Mouse (Mus musculus) adrenal gland, postnatal 4 days (tissue): Measurements from ENCODE around the gene Evl. TPM values are rescaled to one million over a fixed set of nuclear protein-coding genes. Genes with fewer than 3 reads are reported as not detected.
A peak's percentile ranks its signal among the peaks of the same experiment; 100 is the strongest.

Source experiments
- DNase-seq, 2 experiments: peaks; one replicate each; pipeline ENCODE4 v3.0.0; 2021 to 2022; ENCODE audit warnings: low spot score in 2 of 2, mixed read lengths in 2 of 2
- total RNA-seq, 2 experiments: library from RNA; stranded (reverse); gene quantifications; 2 replicates each; pipeline ENCODE4 v1.2.3; 2021

Evl gene
- total RNA-seq, 2 experiments from 2014 or later: 123 to 135 TPM

DNA sequence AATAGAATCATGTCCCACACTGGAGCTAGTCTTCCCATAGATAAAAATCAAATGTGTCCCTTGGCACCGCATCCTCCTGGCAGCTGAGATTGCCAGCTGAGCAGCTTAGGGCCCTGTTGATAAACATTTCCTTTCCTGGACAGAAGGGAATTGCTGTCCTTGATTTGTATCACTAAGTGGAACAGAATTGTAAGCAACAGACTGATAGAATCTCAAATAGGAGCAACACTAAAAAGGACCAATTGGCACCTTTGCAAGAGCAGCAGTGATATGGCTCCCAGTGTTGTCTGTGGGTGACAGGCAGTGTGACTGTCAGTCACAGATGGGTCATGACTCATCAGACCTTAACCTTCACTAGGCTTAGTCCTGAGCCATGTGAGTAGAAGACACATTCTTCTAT lies 29.3 kb downstream of the Evl start:
- no peak for DNase-seq

DNA sequence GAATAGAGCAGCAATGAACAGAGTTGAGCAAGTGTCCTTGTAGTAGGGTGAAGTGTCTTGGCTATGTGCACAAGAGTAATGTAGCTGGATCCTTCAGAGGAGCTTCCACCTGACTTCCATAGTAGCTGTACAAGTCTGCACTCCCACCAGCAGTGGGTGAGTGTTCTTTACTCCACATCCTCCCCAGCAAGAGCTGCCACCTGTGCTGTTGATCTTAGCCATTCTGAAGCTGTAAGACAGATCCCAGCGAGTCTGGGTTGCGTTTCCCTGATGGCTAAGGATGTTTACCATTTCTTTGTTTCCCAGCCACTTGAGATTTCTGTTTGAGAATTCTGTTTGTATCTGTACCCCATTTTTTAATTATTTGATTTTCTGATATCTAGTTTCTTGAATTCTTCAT lies 35.6 kb downstream of the Evl start:
- no peak for DNase-seq

DNA sequence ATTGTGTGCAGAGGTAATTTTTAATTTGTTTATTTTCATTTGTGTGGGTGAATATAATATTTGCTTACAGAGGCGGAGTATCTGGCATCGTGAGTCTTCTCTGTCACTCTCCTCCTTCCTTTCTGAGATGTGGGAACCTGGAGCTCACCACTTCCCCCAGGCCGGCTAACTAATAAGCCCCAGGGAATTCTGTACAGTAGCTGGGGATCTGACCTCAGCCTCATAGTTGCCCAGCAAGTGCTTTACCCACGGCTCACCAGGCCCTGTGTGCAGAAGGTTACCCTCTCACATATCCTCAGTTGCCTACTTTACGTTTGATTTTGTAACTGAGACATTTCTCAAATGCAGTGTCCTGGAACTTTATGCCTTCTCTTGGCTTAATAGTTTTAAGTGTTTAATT lies 37.1 kb downstream of the Evl start:
- no peak for DNase-seq

DNA sequence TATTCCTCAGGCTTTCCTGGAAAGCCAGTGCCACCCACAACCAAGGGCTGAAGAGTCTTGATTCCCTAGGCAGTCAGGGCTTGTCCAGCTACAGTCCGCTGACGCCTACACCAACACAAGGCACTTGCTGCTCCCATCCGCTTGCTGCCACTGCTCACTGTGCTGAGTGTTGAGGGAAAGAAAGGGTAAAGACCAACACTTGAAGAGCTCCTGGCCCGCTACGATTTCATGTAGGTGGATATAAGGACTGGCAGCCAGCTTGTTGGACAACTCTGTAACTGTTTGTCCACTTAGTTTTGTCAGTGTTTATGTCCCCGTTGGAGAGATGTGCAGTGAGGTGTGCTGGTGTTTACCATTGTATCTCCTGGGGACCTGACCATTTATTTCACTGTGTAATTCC lies 38.3 kb downstream of the Evl start:
- DNase-seq: no peak

DNA sequence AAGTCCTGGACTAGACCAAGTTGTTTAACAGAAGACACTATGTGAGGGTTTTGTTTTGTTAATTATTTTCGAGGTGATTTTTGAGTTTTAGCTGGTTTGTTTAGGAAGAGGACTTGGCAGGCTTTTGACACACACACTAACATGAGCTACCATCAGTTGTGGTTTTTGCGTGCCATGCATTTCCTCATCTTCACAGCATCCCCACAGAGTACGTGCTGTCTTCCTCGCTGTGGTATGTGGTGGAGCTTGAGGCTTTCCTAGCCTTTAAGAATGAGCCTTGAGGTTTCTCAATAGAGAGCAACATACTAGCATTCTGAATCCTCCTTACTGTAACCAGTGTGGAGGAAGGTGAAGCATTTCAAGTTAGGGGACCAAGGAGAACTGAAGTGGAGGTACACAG lies 46.3 kb downstream of the Evl start:
- DNase-seq: no peak

DNA sequence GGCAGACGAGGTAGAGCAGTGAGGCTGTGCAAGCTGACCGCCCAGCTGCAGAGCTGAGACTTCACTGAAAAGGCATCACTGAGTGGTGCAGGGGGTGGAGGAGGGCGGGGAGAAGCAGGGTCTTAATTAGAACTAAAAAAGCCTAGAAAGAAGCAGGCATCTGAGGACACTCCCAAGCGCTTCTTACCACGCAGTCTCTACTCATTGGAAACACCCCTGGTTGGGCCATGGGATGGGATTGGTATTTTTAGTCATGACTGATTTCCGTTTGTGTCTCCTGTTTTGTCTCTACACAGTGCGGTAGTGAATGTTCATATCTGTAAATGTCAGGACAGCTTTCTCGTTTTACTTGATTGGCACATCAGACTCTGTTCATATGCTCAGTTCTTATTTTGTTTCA lies 46.8 kb downstream of the Evl start:
- DNase-seq: no peak

DNA sequence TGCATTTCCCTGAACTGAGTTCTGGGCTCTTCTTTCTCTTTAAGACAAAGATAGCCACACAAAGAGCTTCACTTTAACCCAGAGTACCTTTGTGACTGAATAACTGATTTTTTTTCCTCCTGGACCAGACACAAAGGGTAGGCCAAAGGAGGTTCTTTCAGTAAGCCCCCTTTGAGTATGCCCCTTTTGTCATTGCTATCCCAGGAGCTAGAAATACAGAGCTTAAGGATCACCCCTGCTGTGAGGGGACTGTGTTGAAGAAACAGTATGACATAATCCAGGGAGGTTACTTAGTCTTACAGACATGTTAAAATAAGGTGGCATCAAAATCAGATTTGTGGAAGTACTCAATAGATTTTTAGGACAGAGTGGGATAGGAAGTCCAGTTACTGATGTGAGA lies 50.0 kb downstream of the Evl start:
- DNase-seq: no peak

DNA sequence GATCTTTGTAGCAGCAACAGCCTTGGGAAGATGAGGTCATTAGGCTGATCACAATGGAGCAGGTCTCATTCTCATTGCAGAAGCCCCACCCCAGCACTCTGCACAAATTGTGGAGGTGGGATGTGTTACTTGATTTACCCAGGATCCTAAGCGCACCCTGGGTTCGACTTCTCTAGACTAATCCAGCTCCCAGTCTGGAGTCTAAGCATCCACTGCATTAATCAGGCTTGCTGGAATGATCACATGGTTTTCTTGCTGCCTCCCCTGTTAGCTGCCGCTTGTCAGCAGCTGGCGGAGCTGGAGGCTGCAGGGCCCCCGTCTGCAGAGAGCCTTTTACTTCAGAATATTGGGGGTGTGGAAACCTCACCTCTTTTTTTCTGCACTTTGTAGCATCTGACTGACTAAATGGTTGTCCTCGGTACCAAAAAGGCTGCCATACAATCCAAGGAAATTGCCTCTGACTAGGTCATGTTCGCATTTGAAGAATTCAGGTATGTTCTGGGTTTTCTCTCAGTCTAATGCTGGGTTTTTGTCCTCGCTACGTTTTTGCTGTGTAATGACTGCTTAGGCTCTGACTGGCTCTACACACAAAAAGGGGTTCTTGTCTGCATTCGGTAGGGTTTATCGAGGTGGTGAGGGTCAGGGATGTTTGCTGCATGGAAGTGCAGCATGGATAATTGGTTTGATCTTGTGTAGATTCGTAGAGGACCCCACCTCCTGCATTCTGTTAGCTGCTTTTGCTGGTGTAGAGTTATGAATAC lies 51.2 kb downstream of the Evl start:
- DNase-seq: no peak

DNA sequence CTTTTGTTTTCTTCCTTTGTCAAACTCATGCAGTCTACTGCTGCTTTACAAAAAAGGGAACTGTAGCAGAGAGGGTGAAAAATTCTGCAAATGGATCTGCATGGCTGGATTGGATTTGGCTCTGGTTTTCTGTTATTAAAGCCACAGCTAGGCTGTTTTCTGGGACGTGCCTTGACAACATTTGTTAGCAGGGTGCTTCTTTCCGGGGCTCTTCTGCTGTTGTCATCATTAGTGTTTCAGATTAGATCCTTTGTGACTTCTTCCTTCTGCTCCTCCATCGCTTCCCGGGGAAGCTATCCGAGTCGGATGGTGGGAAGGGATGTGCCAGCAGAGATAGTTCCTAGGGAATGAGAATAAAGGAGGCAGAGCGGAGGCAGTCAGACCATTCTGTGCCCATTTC lies 51.8 kb downstream of the Evl start:
- no peak for DNase-seq

DNA sequence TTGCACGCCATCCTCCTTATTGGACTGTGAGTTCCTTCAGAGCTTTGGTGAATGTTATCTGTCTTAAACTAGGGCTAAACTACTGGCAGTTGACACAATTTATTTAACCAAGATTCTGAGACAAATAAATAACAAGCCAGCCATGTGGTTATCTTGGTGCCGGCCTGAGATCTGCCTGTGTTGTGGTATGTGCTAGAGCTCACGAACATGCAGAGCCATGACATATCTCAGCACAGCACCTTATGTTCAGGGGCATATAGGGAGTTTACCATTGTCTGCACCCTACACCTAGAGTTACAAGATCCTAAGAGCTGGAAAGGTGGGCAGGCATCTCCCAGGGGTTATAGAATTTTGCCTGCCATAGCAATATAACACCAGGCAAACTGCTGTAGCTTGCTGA lies 54.9 kb downstream of the Evl start:
- no peak for DNase-seq

DNA sequence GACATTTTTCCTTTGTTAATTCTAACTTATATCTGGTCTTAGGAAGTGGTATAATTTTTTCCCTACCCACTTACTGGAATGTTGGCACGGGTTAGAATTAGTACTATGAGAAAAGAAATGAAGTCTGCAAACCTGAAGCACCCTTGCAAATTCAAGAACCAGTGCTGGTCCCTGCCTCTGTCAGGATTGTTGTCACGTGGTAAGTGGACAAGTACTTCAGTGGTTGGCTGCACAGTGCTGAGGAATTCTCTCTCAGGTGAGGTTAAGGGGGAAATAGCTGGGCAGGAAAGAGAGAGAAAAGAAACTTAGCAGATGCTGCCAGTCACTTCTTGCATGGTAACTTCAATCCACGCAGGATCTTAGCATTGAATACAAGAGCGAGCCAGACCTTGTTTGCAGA lies 55.7 kb downstream of the Evl start:
- no peak for DNase-seq

DNA sequence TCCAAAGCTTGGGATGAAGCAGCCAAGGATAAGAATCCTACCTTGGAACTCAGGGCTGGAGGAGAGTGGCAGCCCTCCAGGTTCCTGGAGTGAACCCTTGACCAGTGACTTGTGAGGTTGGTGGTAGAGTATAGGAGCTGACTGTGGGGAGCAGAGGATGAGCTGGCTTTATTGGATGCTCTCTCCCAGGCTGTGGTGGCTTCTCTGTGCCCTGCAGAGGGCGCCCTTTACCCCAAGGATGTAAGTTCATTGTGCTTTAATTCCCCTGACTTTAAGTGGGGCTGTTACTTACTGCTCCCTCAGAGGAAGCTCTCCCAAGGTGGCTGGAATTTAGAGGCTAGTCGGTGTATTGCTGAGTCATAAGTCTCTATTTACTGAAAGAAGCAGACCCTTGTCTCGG lies 58.6 kb downstream of the Evl start:
- peak; percentile 24 to 33 for DNase-seq

DNA sequence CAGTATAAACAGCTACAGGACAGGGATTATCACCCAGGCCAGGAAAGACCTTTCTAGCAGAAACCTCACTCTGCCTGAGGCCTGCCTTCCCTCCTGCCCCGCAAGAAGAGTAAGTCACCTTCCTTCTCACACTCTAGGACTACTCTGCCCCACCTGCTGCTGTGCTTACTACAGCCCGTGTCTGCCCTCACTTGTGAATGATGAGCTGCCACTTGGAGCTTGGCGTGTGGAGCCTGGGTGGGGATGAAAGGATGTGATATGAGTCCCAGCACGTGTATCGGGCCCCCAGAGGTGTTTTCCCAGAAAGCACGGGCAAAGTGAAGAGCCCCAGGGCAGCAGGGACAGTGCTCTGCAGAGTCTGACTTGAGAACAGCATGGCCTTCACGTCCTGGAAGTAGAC lies 63.0 kb downstream of the Evl start:
- DNase-seq: no peak

DNA sequence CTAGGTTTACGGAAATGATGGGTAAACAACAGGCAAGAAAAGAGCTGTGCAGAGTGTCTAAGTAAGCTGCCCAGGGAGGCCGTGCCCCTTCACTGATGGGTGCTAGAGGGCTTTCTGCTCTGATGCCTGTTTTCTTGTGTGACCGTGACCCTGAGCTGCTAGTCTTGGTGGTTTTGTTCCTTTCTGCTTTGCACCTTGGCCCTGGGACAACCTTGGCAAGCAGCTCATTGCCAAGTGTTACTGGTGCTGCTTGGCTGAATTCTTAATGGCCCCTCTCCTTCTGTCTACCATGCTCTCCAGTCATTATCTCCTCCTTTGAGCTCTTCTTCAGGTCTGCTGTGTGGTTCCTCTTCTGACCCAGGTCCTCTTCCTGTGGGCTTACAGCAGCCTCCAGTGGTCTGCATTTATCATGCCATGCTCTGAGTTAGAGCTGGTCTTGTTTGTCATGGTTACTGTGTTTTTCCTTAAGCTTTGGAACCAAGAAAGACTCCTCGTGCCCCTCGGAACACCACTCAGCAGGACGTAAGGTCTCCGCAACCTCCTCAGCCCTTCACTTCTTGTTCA lies 65.4 kb downstream of the Evl start:
- DNase-seq: no peak

DNA sequence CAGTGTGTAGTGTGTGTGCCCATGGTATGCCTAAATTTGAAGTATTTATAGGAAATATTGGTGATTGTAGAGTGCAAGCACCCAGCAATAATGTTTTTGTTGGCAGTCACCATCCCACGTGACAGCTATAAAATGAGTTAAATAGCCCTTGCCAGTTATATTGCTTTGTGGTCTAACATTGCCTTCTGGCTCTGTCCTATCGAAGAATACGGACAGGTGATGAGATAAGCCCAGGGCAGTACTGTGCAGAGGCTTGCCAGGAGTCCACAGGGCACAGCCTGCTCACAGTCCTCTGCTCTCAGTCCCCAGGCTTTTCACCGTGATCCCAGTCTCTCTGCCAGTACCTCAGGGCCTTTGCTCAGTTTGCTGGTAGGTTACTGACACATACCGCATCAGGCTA lies 67.9 kb downstream of the Evl start:
- DNase-seq: no peak

DNA sequence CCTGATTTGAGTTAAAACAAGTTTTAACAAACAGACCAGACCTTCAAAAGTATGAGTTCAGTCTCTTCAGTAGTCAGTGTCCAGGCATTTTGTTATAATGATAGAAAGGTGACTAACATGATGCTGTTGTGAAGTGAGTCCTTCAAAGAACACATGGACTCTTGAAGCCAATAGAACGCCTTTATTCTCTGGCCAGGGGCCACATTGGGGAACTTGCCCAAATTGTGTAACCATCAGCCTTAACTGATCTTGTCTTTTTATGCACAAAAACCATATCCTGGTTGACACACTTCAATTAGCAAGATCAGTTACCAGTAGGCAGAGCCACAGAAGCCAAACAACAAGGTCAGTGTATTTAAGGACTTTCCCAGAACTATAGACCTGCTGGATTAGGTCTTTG lies 75.0 kb downstream of the Evl start:
- no peak for DNase-seq

DNA sequence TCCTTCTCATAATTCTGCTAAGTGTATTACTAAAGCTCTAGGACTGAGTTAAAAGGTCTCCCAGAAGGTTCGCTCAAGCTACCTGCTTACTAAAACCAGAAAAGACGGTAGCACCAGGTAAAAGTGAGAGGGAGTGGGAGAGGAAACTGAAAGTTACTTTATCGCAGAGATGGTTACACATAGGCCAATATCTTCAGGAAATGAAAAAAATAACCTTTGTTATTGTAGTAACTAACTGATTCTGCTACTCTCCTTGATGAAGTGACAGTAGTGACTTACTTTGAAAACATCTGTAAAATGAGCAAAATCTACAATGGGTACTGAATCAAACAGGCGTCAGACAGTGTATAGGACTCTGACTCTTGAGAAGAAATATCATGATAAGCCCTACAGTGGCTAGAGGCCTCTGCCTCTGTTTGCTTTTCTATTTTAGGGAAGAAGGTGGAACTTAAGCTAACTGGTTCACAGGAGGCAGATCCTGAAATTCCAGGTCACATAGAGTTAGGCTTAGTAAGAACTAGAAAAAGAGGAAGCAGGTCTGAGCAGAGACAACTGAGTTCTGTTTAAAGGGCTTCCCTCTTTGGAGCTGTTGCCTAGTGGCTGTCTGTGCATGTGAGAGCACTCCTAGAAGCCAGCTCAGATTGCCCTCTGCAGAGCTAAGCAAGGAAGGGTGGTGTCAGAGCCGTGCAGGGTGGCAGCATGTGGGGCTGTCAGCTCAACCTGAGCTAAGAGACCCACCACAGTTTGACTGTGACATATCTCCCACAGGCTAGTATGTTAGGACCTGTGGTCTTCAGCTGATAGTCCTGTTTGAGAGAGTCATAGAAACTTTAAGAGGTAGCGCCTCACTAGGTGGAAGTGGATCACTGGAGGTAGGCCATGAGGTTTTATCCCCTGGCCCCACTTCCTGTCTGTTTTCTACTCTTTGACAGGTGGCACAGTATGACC lies 76.5 kb downstream of the Evl start:
- no peak for DNase-seq

DNA sequence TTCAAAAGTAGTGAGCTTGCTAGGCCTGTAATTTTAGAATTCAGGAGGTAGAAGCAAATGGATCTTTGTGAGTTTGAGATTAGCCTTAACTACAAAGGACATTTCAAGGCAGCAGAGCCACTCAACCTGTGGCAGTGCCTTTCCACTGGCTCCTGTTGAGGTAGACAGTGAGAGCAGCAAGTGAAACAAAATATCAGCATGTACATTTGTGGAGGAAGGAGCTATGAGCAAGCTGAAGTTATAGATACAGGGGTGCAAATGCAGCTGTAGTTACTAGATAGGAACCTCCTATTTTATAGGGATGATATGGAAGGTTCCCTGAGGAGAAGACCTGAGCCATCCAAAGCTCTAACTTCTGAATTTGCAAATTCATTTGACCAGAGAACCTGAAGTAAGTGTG lies 78.0 kb downstream of the Evl start:
- DNase-seq: no peak

DNA sequence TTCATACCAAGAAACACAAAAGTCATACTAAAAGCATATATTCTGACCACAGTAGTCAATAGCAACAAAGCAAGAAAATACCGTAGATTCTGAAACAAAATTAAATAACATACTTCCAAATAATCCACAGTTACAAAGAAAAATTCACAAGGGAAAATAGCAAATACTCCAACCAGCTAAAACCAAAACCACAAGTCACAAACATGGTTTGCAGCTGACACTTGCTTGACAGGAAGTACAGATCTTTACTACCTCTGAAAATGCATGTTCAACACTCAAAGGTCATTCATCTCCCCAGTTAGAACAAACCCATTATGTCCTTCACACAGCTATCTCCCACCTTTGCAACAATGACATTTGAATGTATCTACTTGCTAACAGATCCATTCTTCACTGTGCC lies 79.5 kb downstream of the Evl start:
- DNase-seq: no peak

DNA sequence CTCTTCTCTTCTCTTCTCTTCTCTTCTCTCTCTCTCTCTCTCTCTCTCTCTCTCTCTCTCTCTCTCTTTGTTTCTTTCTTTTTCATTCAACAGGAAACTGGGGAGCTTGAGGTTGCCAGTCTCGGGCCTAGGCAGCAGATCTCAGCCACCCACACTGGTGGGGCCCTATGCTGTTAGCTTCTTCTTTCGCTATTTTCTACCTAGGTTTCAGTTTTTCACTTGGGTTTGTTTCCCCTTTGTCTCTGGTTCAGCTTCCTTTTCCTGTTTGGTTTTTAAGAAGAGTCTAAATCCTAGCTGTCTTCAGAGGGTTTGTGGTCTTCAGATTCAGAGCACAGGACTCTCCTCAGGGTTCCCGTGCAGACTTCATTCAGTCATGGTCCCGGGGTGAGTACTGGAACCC lies 81.0 kb downstream of the Evl start:
- DNase-seq: no peak

DNA sequence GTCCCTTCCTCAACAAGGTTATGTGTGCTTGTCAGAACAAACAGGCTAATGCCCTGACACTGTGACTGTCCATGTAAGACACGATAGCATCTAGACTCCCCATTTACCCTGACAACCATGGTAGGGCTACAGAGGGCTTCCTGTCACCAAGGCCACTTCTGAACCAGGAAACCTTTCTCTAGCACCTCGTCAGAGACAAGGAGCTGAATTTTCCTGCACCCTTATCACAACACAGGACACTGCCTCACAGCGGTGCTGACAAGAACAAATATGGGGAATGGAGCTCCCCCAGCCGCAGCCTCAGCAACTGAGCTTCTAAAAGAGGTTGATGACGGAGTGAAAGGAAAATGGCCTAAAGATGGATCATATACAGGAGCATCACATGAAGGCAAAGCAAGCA lies 82.9 kb downstream of the Evl start:
- DNase-seq: no peak

DNA sequence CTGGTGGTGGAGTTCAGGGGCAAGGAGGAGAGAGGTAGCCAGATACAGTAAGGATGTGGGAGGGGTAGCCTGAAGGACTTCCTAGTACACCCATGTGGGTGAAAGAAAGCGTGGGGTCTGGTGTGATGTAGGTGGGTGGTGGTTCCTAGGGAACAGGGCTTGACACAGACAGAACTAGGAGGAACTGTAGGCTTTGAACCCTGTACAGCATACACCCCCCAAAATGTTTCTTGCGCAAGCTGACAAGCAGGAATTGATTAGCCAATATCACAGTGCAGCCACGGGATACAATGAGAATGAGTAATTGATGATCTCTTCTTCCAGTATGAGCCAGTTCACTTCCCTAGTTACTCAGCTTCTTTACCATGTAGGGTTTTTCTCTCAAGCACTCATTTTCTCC lies 84.6 kb downstream of the Evl start:
- no peak for DNase-seq
